In genomic region chr6:90607196-90607595, GRCm38 (mm10) we compare ENCODE assay signal across 9 mouse cellular contexts. TPM values are rescaled to one million over a fixed set of nuclear protein-coding genes. Genes with fewer than 3 reads are reported as not detected.
DNase-seq lines count a peak whose midpoint lies in the region; TF ChIP-seq lines count a peak whose summit lies in the region.
"Had no signal": no experiment of that assay in that cellular context is flagged by ENCODE, and none has a peak within 500 bp of the region (broad histone marks: within the 10 kb centered on the region; RNA-seq: fewer than 3 reads in every experiment).

No protein-coding gene starts in this region.

- H3K79me2 ChIP-seq in MEL (ENCODE audit: control insufficient read depth, insufficient read depth, low read length, poor library complexity): no peaks in the 10 kb centered on the region; the same call in 1 of the 2 replicates

- peaks cover 0 to 9% of the 10 kb centered on the region in 2 experiments; a peak in 2 of 4 replicates for H3K36me3 ChIP-seq in MEL (ENCODE audit: control insufficient read depth in 1 of 2, insufficient read depth in 2 of 2, low read length in 2 of 2)
- H3K36me3 ChIP-seq: heart, embryonic 15.5 days had no signal

- peak overlapping the region; percentile 40; the same call in 1 of the 2 replicates for H3K9ac ChIP-seq in MEL (ENCODE audit: control insufficient read depth, low read depth, low read length, poor library complexity, severe bottlenecking)
- H3K9ac ChIP-seq: heart, embryonic 15.5 days had no signal

- no peak overlapping the region for H3K4me3 ChIP-seq in left cerebral cortex, adult 2 months
- H3K4me3 ChIP-seq in MEL (ENCODE audit: control insufficient read depth in 1 of 2, insufficient read depth in 1 of 2, low read depth in 2 of 2, low read length in 2 of 2): peak overlapping the region in 1 of 2 experiments; percentile 19; a peak in 3 of 4 replicates
- peak overlapping the region; percentile 41 for H3K4me3 ChIP-seq in gastrocnemius, adult 2 months
- H3K4me3 ChIP-seq: heart, embryonic 15.5 days had no signal

- intact Hi-C loops in left cerebral cortex, adult 2 months (cut with DNase I): loop anchor here (2.0 to 5.0 kb wide), 2 partner anchors 122 to 535 kb away; no protein-coding TSS in a partner anchor
- intact Hi-C loops in gastrocnemius, adult 2 months (cut with DNase I): loop anchor here (2.0 kb wide), 1 partner anchor 122 kb away; no protein-coding TSS in a partner anchor
- intact Hi-C loops in left cerebral cortex, postnatal 14 days (cut with DNase I): loop anchor here (2.0 to 5.0 kb wide), 2 partner anchors 50 to 122 kb away; no protein-coding TSS in a partner anchor

- TF ChIP-seq RAD21 in MEL (IDR thresholded peaks at IDR 0.05; ENCODE audit: low read depth, low read length): peak; percentile 69

- TF ChIP-seq CTCF in left cerebral cortex, adult 2 months (IDR thresholded peaks at IDR 0.05): peak; percentile 88
- TF ChIP-seq CTCF in MEL (IDR thresholded peaks at IDR 0.05 in 2 of 3, conservative IDR thresholded peaks at IDR 0.05 in 1 of 3; ENCODE audit: control insufficient read depth in 1 of 3, insufficient read depth in 1 of 3, low read depth in 2 of 3, low read length in 3 of 3, poor library complexity in 1 of 3, severe bottlenecking in 1 of 3): peak; percentile 80 to 96 (median 94)
- peak; percentile 90 for TF ChIP-seq CTCF in gastrocnemius, adult 2 months (IDR thresholded peaks at IDR 0.05)

- H3K4me1 ChIP-seq in MEL (ENCODE audit: control insufficient read depth in 1 of 2, insufficient read depth in 2 of 2, low read length in 2 of 2): peaks cover 6 to 21% of the 10 kb centered on the region in 2 experiments

- H3K27me3 ChIP-seq in MEL (ENCODE audit: control insufficient read depth in 1 of 2, insufficient read depth in 2 of 2, low read length in 2 of 2): no peaks in the 10 kb centered on the region
- H3K27me3 ChIP-seq: heart, embryonic 15.5 days had no signal

- no peaks in the 10 kb centered on the region for H3K9me3 ChIP-seq in MEL (replicated peaks; ENCODE audit: insufficient read depth, low read length)
- H3K9me3 ChIP-seq: heart, embryonic 15.5 days had no signal

- no peak for TF ChIP-seq POLR2A in MEL (IDR thresholded peaks at IDR 0.05; ENCODE audit: control insufficient read depth in 1 of 2, insufficient read depth in 1 of 2, low read depth in 1 of 2, low read length in 2 of 2, poor library complexity in 1 of 2)

- peak; percentile 54 to 63 for DNase-seq in left cerebral cortex, adult 2 months (ENCODE audit: extremely low spot score in 1 of 2, low spot score in 2 of 2)
- DNase-seq in left cerebral cortex, adult 8-10 months (ENCODE audit: low spot score in 2 of 2): no peak
- DNase-seq in MEL (ENCODE audit: low read depth, low spot score): peak; percentile 91
- DNase-seq in c-Kit-positive CD71-negative TER-119-negative erythroid progenitor cells, embryonic 14.5 days (ENCODE audit: low read depth): peak; percentile 83
- DNase-seq in gastrocnemius, adult 2 months: peak; percentile 81
- DNase-seq in left cerebral cortex, postnatal 14 days (ENCODE audit: low spot score in 2 of 2): peak; percentile 52 to 69
- DNase-seq in naive thymus-derived CD4-positive, alpha-beta T cell, adult 2 months (ENCODE audit: low read depth): peak; percentile 89
- DNase-seq in thymus, postnatal 36 days: peak; percentile 62 to 65

- no peak overlapping the region for H3K27ac ChIP-seq in left cerebral cortex, adult 2 months
- no peak overlapping the region for H3K27ac ChIP-seq in MEL (ENCODE audit: control insufficient read depth, low read depth, low read length)
- peak overlapping the region; percentile 64 for H3K27ac ChIP-seq in gastrocnemius, adult 2 months
- H3K27ac ChIP-seq: heart, embryonic 15.5 days had no signal

- no peak for TF ChIP-seq EP300 in MEL (IDR thresholded peaks at IDR 0.05; ENCODE audit: low read depth in 1 of 2, low read length in 2 of 2)

TF ChIP-seq in MEL, 35 proteins besides CTCF, POLR2A, EP300 and RAD21:
- TF ChIP-seq ZC3H11A (IDR thresholded peaks at IDR 0.05; ENCODE audit: low read depth, low read length): peak; percentile 41; the same call in 1 of the 2 replicates
- no peak for TF ChIP-seq NRF1 (IDR thresholded peaks at IDR 0.05; ENCODE audit: insufficient read depth, low read depth, low read length, poor library complexity, severe bottlenecking)
- TF ChIP-seq MYB (IDR thresholded peaks at IDR 0.05; ENCODE audit: low read depth, low read length): no peak
- no peak for TF ChIP-seq NELFE (IDR thresholded peaks at IDR 0.05; ENCODE audit: low read depth, low read length)
- no peak for TF ChIP-seq MAZ (IDR thresholded peaks at IDR 0.05; ENCODE audit: low read depth, low read length)
- no peak for TF ChIP-seq MEF2A (IDR thresholded peaks at IDR 0.05; ENCODE audit: extremely low read depth, insufficient replicate concordance, low read depth, low read length, poor library complexity, severe bottlenecking)
- peak; percentile 84 for TF ChIP-seq SMC3 (IDR thresholded peaks at IDR 0.05; ENCODE audit: low read depth, low read length)

RNA-seq across cellular contexts. Expression of gene Slc41a3, which starts 2.7 kb away (rescaled TPM):
- 1 to 10 TPM; 3.8 to 4.5 TPM for total RNA-seq in left cerebral cortex, adult 2 months (2021)
- total RNA-seq in left cerebral cortex, adult 8-10 months (2022): 1 to 10 TPM; 5.4 to 8.5 (median 7.0) TPM
- total RNA-seq in MEL (2012; rRNA removed): 54.7 and 65.8 TPM in 2 replicates
- polyA plus RNA-seq in MEL (2012; ENCODE audit: insufficient read depth in 1 of 2, insufficient read length in 2 of 2, low read depth in 1 of 2, low replicate concordance in 2 of 2, missing spikeins in 1 of 2): 10 to 100 TPM in 1 of 2 experiments, not detected in 1; 70.4 TPM
- total RNA-seq in gastrocnemius, adult 2 months (2021): 100 to 1,000 TPM in 1 of 2 experiments, 10 to 100 TPM in 1; 75.0 to 118 TPM
- 1 to 10 TPM; 5.7 to 6.2 TPM for total RNA-seq in left cerebral cortex, postnatal 14 days (2021)

Comparison
In these comparisons a context has a peak if more than half of its experiments do, and no peak if none do; other contexts are left out.
1. DNase-seq: peak in left cerebral cortex, adult 2 months (2 of 2), MEL (single experiment), c-Kit-positive CD71-negative TER-119-negative erythroid progenitor cells, embryonic 14.5 days (single experiment), gastrocnemius, adult 2 months (single experiment), left cerebral cortex, postnatal 14 days (2 of 2), naive thymus-derived CD4-positive, alpha-beta T cell, adult 2 months (single experiment) and thymus, postnatal 36 days (2 of 2); none in left cerebral cortex, adult 8-10 months (0 of 2).
2. Peak in every context shown above with its lines, with median percentiles within 50 percentile points of each other: CTCF ChIP-seq.